Mouse (Mus musculus) liver, embryonic 14.5 days (tissue): ENCODE data around the gene Anapc2. TPM values are rescaled to one million over a fixed set of nuclear protein-coding genes. Genes with fewer than 3 reads are reported as not detected.
A peak's percentile ranks its signal among the peaks of the same experiment; 100 is the strongest.

Source experiments
- ATAC-seq: fragments of 200-750 bp; cut with Nextera tagmentation; 2 replicates; pipeline ENCODE4 v1.8.0; 2017; ENCODE audit warnings: moderate number of reproducible peaks, mild to moderate bottlenecking, moderate library complexity; ENCODE audit not compliant: insufficient read depth
- DNase-seq, 3 experiments: peaks; one replicate each; pipeline ENCODE4 v3.0.0-alpha.2; 2012 to 2013; ENCODE audit warnings: low read depth in 3 of 3, low spot score in 3 of 3
- H3K27ac ChIP-seq: fragments of 300-500 bp; sonication (generic); 2 replicates; pipeline ENCODE4 v1.5.1; 2014; ENCODE audit warnings: moderate library complexity, mild to moderate bottlenecking, control low read depth, inconsistent platforms
- H3K27me3 ChIP-seq: fragments of 300-500 bp; sonication (generic); 2 replicates; pipeline ENCODE4 v1.6.1; 2014; ENCODE audit warnings: mild to moderate bottlenecking, low read length, moderate library complexity; ENCODE audit not compliant: control insufficient read depth, insufficient read depth
- H3K36me3 ChIP-seq: fragments of 300-500 bp; sonication (generic); replicated peaks from 2 replicates; pipeline ENCODE4 v1.6.1; 2014; ENCODE audit warnings: low read depth; ENCODE audit not compliant: control insufficient read depth, insufficient read depth
- H3K4me1 ChIP-seq, 2 experiments: fragments of 200-500 bp in 1 of 2; fragments of 300-500 bp in 1 of 2; sonication (generic) in 1 of 2; replicated peaks; 2 replicates each; pipeline ENCODE4 v1.6.1; 2012 to 2014; ENCODE audit warnings: antibody characterized with exemption in 1 of 2, inconsistent platforms in 1 of 2, low read length in 1 of 2; ENCODE audit not compliant: control insufficient read depth in 2 of 2, insufficient read depth in 2 of 2
- H3K4me2 ChIP-seq: fragments of 300-500 bp; sonication (generic); 2 replicates; pipeline ENCODE4 v1.6.1; 2014; ENCODE audit warnings: low read depth, mild to moderate bottlenecking, control low read depth, moderate library complexity
- H3K4me3 ChIP-seq, 2 experiments: fragments of 200-500 bp in 1 of 2; fragments of 300-500 bp in 1 of 2; sonication (generic) in 1 of 2; 2 replicates each; pipeline ENCODE4 v1.5.1; 2012 to 2014; ENCODE audit warnings: low read depth in 2 of 2, low read length in 2 of 2, mild to moderate bottlenecking in 2 of 2, control low read depth in 1 of 2, inconsistent platforms in 1 of 2, moderate library complexity in 1 of 2; ENCODE audit not compliant: insufficient read depth in 1 of 2
- H3K9ac ChIP-seq: fragments of 300-500 bp; sonication (generic); replicated peaks from 2 replicates; pipeline ENCODE4 v1.6.1; 2014; ENCODE audit warnings: mild to moderate bottlenecking, control low read depth, moderate library complexity
- H3K9me3 ChIP-seq: fragments of 300-500 bp; sonication (generic); 2 replicates; pipeline ENCODE4 v1.6.1; 2016; ENCODE audit warnings: low read length, mixed read lengths; ENCODE audit not compliant: control insufficient read depth
- CTCF ChIP-seq: IDR thresholded peaks from 2 replicates; pipeline ENCODE4 v1.5.1; 2016; ENCODE audit warnings: antibody characterized with exemption, low read depth, control low read depth
- EP300 ChIP-seq: IDR thresholded peaks from 2 replicates; pipeline ENCODE4 v1.6.1; 2016; ENCODE audit warnings: antibody characterized with exemption, low read depth
- WGBS: fragments of 180-500 bp; shearing (Covaris S2); extraction: QIAGEN DNeasy Blood & Tissue Kit; methylation state at CpG from one replicate; pipeline ENCODE4 v1.1.7; 2014; ENCODE audit not compliant: insufficient replicate concordance; 5-methylcytosine and 5-hydroxymethylcytosine counted together
- polyA plus RNA-seq, 2 experiments: library from polyadenylated mRNA; depleted of rRNA in 1 of 2; stranded (reverse) in 1 of 2; unstranded in 1 of 2; fragments of >200 nt; fragmentation: Nextera tagmentation in 1 of 2; extraction: Ambion mirVana in 1 of 2; gene quantifications; 2 replicates each; pipeline versions ENCODE4 v1.2.1 to v1.2.3; 2012 to 2014

The Anapc2 gene
- polyA plus RNA-seq, 2 experiments = 23.8 to 30.2 TPM

DNA sequence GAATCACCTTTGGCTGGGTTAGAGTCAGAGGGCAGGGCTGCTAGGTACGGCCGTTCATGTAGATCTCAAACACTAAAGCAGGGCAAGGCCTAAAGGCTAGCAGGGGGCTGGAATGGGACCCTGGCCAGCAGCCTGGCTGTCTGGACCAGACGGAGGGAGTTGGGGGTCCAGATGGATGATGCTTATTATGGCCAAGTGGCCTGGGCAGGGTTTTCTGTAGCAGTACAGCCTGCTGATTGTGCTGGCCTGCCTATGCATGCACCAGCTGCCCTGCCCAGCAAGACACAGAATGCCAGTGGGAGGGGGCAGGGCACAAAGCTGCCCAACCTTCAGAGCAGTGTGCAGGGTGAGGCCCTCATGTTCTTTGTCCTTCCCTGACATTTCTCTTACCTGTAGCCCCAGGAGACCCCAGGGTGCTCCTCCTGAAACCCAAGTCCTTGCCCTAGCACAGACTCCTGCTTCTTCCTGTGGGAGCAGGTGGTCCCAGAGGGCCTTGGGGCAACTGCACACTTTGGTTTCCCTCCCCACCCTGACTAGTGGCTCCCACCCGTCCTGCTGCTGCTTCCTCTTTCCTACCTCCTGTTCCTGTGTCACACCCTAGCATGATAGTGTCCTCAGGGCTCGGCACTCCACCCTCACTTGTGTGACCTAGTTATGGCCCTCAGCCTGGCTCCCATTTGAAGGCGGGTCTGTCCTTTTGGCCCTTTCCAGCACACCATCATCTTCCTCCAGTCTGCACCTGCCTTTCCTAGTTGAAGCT, 6.2 kb upstream of the Anapc2 start:
- H3K36me3 ChIP-seq = peaks cover 15% of the 10 kb centered on the region
- WGBS = 43% methylated on average over 6 of the region's 6 CpGs
- H3K4me2 ChIP-seq = peak overlapping the region; percentile 54
- peak overlapping the region; percentile 36 for H3K9ac ChIP-seq
- ATAC-seq (no peak), DNase-seq (no peak)
- H3K4me1 ChIP-seq = peaks cover 17 to 40% of the 10 kb centered on the region in 2 experiments
- peak overlapping the region; percentile 7 to 8; a peak in 1 of 4 replicates for H3K4me3 ChIP-seq
- no peak overlapping the region for H3K27ac ChIP-seq
- no peaks in the 10 kb centered on the region for H3K27me3 ChIP-seq
- TF ChIP-seq EP300 (no peak), CTCF (no peak)
- H3K9me3 ChIP-seq = no peaks in the 10 kb centered on the region

DNA sequence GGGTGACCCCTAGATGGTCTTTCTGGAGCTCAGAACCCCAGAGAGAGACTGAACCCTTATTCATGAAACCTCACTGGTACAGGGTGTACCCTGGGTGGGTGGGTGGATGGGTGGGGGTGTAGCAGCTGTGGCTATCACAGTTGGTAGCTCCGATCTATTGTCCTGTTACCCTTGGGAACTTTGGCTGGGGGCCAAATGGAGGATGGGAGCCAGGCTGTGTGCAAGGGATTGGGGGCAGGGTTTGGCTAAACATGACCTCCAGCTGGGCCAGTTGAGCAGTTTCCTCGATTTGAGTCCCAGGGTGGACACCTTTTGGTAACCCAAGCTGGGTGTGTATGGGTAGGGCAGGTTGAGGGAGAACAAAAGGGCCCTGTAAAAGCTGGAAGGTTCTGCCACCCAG, 5.6 kb upstream of the Anapc2 start:
- peaks cover 15% of the 10 kb centered on the region for H3K36me3 ChIP-seq
- H3K4me3 ChIP-seq = no peak overlapping the region
- H3K27me3 ChIP-seq = no peaks in the 10 kb centered on the region
- DNase-seq (no peak), ATAC-seq (no peak)
- H3K4me2 ChIP-seq = peak overlapping the region; percentile 54
- no peaks in the 10 kb centered on the region for H3K9me3 ChIP-seq
- WGBS = 44% methylated on average over 2 of the region's 2 CpGs
- no peak overlapping the region for H3K9ac ChIP-seq
- peaks cover 17 to 42% of the 10 kb centered on the region in 2 experiments for H3K4me1 ChIP-seq
- H3K27ac ChIP-seq = no peak overlapping the region
- TF ChIP-seq EP300 = no peak
- no peak for TF ChIP-seq CTCF

DNA sequence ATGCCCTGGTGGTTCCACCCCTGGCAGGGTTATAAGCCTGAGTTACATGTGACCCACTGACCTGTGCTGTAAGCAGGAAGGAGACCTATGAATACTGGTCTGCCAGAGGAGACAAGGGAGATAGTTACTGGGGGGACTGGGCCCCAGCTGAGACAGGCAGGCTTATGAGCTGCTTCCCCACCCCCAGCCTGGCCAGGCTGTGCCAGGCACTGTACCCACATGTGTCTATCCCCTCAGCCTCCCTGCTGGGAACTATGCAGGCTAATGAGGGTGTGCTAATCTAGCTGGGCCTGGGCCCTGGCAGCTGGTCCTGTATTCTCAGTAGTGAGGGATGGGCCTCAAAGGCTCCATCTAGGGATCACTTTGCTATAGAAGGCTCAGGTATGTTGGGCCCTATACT, 5.0 kb upstream of the Anapc2 start:
- no peak for TF ChIP-seq CTCF
- no peak for TF ChIP-seq EP300
- DNase-seq (no peak), ATAC-seq (no peak)
- H3K36me3 ChIP-seq = peaks cover 15% of the 10 kb centered on the region
- no peak overlapping the region; the same call in 1 of the 2 replicates for H3K27ac ChIP-seq
- no peaks in the 10 kb centered on the region for H3K9me3 ChIP-seq
- no peak overlapping the region for H3K4me3 ChIP-seq
- H3K4me2 ChIP-seq = no peak overlapping the region
- H3K27me3 ChIP-seq = no peaks in the 10 kb centered on the region
- peaks cover 17 to 38% of the 10 kb centered on the region in 2 experiments for H3K4me1 ChIP-seq
- H3K9ac ChIP-seq = no peak overlapping the region

DNA sequence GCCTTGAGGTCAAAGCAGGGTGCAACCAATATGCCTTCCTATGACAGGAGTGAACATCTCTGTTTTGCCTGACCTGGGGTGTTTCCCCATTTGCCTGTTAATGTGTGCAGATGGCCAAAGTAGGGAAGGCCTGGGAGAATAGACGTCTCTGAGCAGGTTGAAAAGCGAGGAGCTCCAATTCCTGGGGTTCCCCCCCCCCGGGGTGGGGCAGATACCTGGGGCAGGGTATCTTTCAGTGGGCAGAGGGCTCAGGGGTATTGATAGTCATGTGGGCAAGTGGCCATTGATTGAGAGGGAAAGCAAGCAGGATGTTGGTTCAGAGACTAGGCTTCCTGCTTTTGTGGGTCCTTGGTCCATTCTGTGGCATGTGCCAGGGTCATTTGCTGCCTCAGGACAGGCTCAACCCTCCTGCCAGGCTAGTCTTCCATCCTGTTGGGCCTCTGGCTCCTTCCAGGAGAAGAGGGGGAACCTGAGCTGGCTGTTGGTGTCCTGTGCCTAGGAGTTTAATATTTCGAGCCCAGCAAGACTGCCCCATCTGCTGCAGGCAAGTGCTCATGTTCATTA, 4.5 kb upstream of the Anapc2 start:
- Histone ChIP-seq H3K4me3 (no peak overlapping the region), H3K9me3 (no peaks in the 10 kb centered on the region), H3K4me2 (no peak overlapping the region), H3K4me1 (peaks cover 17 to 38% of the 10 kb centered on the region in 2 experiments), H3K9ac (no peak overlapping the region), H3K27me3 (no peaks in the 10 kb centered on the region), H3K27ac (no peak overlapping the region), H3K36me3 (peaks cover 15% of the 10 kb centered on the region)
- DNase-seq = no peak
- no peak for ATAC-seq
- WGBS = 70% methylated on average over 4 of the region's 4 CpGs
- TF ChIP-seq CTCF (no peak), EP300 (no peak)

DNA sequence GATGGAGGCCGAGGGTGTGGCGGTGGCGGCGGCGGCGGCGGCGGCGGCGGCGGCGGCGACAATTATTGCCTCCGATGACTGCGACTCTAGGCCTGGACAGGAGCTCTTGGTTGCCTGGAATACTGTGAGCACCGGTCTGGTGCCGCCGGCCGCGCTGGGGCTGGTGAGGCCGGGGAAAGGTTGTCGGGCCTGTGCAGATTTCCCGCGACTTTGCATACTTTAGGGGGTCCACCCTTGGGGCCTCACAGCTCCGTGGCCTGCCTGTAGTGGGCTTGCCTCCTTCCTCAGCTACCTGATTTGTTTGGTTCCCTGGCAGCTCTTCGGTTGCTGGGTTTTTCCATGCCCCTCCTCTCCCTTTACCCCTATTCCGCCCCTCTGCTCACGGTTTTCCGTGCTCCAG, 237 bp downstream of the Anapc2 start:
- Histone ChIP-seq H3K4me3 (peak overlapping the region; percentile 79 to 88), H3K9ac (peak overlapping the region; percentile 94), H3K36me3 (peaks cover 33% of the 10 kb centered on the region), H3K27ac (peak overlapping the region; percentile 36), H3K27me3 (no peaks in the 10 kb centered on the region), H3K4me1 (peaks cover 5 to 13% of the 10 kb centered on the region in 2 experiments), H3K9me3 (no peaks in the 10 kb centered on the region), H3K4me2 (peak overlapping the region; percentile 86)
- DNase-seq (no peak), ATAC-seq (peak; percentile 44)
- TF ChIP-seq CTCF (no peak), EP300 (no peak)
- WGBS = under 1% methylated on average over 29 of the region's 29 CpGs
